In the genomic region with DNA sequence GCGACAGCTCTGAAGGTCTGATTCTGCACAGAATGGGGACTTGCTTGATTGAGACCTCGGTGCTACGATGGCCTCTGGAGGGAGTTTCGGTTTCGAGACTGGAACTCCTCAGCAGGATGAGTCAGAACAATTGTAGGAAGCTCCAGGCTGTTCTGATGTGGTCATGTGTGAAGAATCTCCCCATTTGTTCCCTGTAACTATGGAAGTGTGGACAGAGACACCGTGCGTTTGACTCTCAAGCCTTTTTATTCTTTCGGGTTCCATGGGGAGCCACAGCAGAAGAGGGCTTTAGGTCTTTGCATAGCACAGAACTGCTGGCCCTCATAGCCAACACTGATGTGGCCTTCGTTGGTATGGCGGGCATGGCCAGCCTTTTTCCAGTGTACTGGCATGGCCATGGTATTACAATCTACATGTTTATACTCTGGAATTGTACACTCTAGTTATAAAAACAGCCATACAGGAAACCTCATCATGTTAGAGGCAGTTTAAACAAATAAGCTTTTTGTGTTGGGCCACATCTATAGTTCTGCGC, we compare ENCODE assay signal across 8 mouse cellular contexts. TPM values are rescaled to one million over a fixed set of nuclear protein-coding genes. Genes with fewer than 3 reads are reported as not detected.
A peak's percentile ranks its signal among the peaks of the same experiment; 100 is the strongest.
DNase-seq lines count a peak whose midpoint lies in the region; ATAC-seq and TF ChIP-seq lines count a peak whose summit lies in the region.

No protein-coding gene starts in this region.

- TF ChIP-seq RAD21 in CH12.LX (IDR thresholded peaks at IDR 0.05; ENCODE audit: low read depth, low read length), result no peak

- WGBS in forebrain, embryonic 13.5 days, result 81% methylated on average over 11 of the region's 11 CpGs

- H3K9me3 ChIP-seq in CH12.LX (replicated peaks; ENCODE audit: low read length), result no peaks in the 10 kb centered on the region
- H3K9me3 ChIP-seq in forebrain, embryonic 13.5 days (replicated peaks), result no peaks in the 10 kb centered on the region

- H3K9ac ChIP-seq in CH12.LX (ENCODE audit: insufficient read depth, low read depth), result no peak overlapping the region
- no peak overlapping the region for H3K9ac ChIP-seq in forebrain, embryonic 13.5 days

- DNase-seq in CH12.LX (ENCODE audit: extremely low read depth), result no peak
- peak; percentile 58 for DNase-seq in lung, postnatal 10 days
- DNase-seq in cerebellum, adult 9-10 months, result no peak
- DNase-seq in right cerebral cortex, postnatal 10 days (ENCODE audit: low spot score in 2 of 2), result no peak
- no peak for DNase-seq in urinary bladder, adult 2 months (ENCODE audit: low spot score)

- in situ Hi-C loops in CH12.LX (cut with MboI; ENCODE audit: low pct_ligation_motif_present, low pct_unique_long_range_greater_than_20kb, low sequenced_read_pairs), result loop anchor here (25.0 kb wide), 1 partner anchor 240 kb away; no protein-coding TSS in a partner anchor

- peak; percentile 42 for TF ChIP-seq EP300 in CH12.LX (IDR thresholded peaks at IDR 0.05; ENCODE audit: low read length)

- H3K4me1 ChIP-seq in CH12.LX (ENCODE audit: control insufficient read depth in 1 of 2, insufficient read depth in 2 of 2), result peaks cover 10 to 32% of the 10 kb centered on the region in 2 experiments; a peak in 3 of 4 replicates
- H3K4me1 ChIP-seq in bone marrow macrophage, adult 2 months (ENCODE audit: control insufficient read depth, insufficient read depth, low read length), result peaks cover 20% of the 10 kb centered on the region
- H3K4me1 ChIP-seq in forebrain, embryonic 13.5 days, result peaks cover 18% of the 10 kb centered on the region

- no peak overlapping the region for H3K4me3 ChIP-seq in CH12.LX (replicated peaks in 1 of 3; ENCODE audit: low read depth in 2 of 3, low read length in 2 of 3, poor library complexity in 1 of 3)
- H3K4me3 ChIP-seq in bone marrow macrophage, adult 2 months (ENCODE audit: insufficient read depth, low read length), result peak overlapping the region; percentile 56
- no peak overlapping the region for H3K4me3 ChIP-seq in forebrain, embryonic 13.5 days

- H3K4me2 ChIP-seq in CH12.LX (ENCODE audit: insufficient read depth, low read depth, poor library complexity, severe bottlenecking), result peak overlapping the region; percentile 63; the same call in 1 of the 2 replicates
- H3K4me2 ChIP-seq in forebrain, embryonic 13.5 days, result no peak overlapping the region

- H3K79me2 ChIP-seq in CH12.LX (replicated peaks; ENCODE audit: control insufficient read depth, extremely low read depth, insufficient read depth, poor library complexity, severe bottlenecking), result no peaks in the 10 kb centered on the region

- H3K36me3 ChIP-seq in CH12.LX (replicated peaks in 1 of 2; ENCODE audit: control insufficient read depth in 1 of 2, insufficient read depth in 1 of 2, low read length in 1 of 2), result peaks cover 11 to 50% of the 10 kb centered on the region in 2 experiments
- H3K36me3 ChIP-seq in forebrain, embryonic 13.5 days (ENCODE audit: poor library complexity, severe bottlenecking), result no peaks in the 10 kb centered on the region

- peak; percentile 74 for ATAC-seq in inflammation-experienced regulatory T-cells, adult 6 months
- ATAC-seq in forebrain, embryonic 13.5 days, result no peak

- dilution Hi-C loops in CH12.LX (cut with MboI; ENCODE audit: extremely low pct_ligation_motif_present, extremely low pct_unique_long_range_greater_than_20kb, low sequenced_read_pairs), result no loop called here

- H3K27ac ChIP-seq in CH12.LX (ENCODE audit: insufficient read depth, low read depth), result no peak overlapping the region
- H3K27ac ChIP-seq in bone marrow macrophage, adult 2 months (ENCODE audit: insufficient read depth, low read depth, low read length), result 0 out of 2 replicates have a peak overlapping the region, but pooled peaks have one; percentile 3
- no peak overlapping the region for H3K27ac ChIP-seq in forebrain, embryonic 13.5 days

- TF ChIP-seq POLR2A in CH12.LX (IDR thresholded peaks at IDR 0.05; ENCODE audit: low read depth, low read length), result no peak
- TF ChIP-seq POLR2A in bone marrow macrophage, adult 2 months (IDR thresholded peaks at IDR 0.05; ENCODE audit: borderline replicate concordance, low read depth, low read length), result no peak

- no peak for TF ChIP-seq CTCF in CH12.LX (conservative IDR thresholded peaks at IDR 0.05 in 1 of 2, IDR thresholded peaks at IDR 0.05 in 1 of 2; ENCODE audit: low read depth in 2 of 2, low read length in 2 of 2)
- TF ChIP-seq CTCF in bone marrow macrophage, adult 2 months (IDR thresholded peaks at IDR 0.05; ENCODE audit: low read depth, low read length), result no peak

- H3K27me3 ChIP-seq in CH12.LX (replicated peaks), result no peaks in the 10 kb centered on the region
- no peaks in the 10 kb centered on the region for H3K27me3 ChIP-seq in forebrain, embryonic 13.5 days

TF ChIP-seq in CH12.LX, 34 proteins besides CTCF, POLR2A, EP300 and RAD21:
- TF ChIP-seq JUND (conservative IDR thresholded peaks at IDR 0.05; ENCODE audit: low read depth, low read length) (no peak), MXI1 (IDR thresholded peaks at IDR 0.05; ENCODE audit: low read depth, low read length) (peak; percentile 27; the same call in 1 of the 2 replicates), JUN (IDR thresholded peaks at IDR 0.05; ENCODE audit: insufficient read depth, low read depth, low read length) (0 out of 2 replicates have a peak, but pooled peaks have one; percentile 8), HCFC1 (IDR thresholded peaks at IDR 0.05; ENCODE audit: low read depth, low read length) (no peak), IRF4 (IDR thresholded peaks at IDR 0.05; ENCODE audit: low read depth, low read length) (peak; percentile 72), BHLHE40 (IDR thresholded peaks at IDR 0.05; ENCODE audit: low read depth, low read length) (0 out of 2 replicates have a peak, but pooled peaks have one; percentile 13)
TF ChIP-seq in CH12.LX: peak in this region for 4.

RNA-seq across cellular contexts. Expression of a gene that starts 21.9 kb away (rescaled TPM):
- total RNA-seq in CH12.LX (2012; rRNA removed) (7.9 and 12.3 TPM in 2 replicates), CH12.LX (2014; rRNA removed) (11.9 and 12.5 TPM in 2 replicates)
- polyA plus RNA-seq in CH12.LX (2012; ENCODE audit: insufficient read length, low read depth), result 11.6 and 15.4 TPM in 2 replicates
- polyA plus RNA-seq in bone marrow macrophage, adult 2 months (2012; ENCODE audit: insufficient read depth, insufficient read length, missing spikeins), result 37.2 and 42.3 TPM in 2 replicates
- 10 to 100 TPM; 11.7 to 13.1 (median 12.1) TPM for polyA plus RNA-seq in inflammation-experienced regulatory T-cells, adult 6 months (2017; shearing (Covaris generic))
- polyA plus RNA-seq in forebrain, embryonic 13.5 days (2015; fragmentation: Nextera tagmentation; extraction: Ambion mirVana), result 2.1 and 3.2 TPM in 2 replicates
- 25.0 and 25.5 TPM in 2 replicates for polyA plus RNA-seq in urinary bladder, adult 2 months (2012; rRNA removed)
